Mouse (Mus musculus): ENCODE data around the gene Olfr358.
A peak's percentile ranks its signal among the peaks of the same experiment; 100 is the strongest.

Gene Olfr358

DNA sequence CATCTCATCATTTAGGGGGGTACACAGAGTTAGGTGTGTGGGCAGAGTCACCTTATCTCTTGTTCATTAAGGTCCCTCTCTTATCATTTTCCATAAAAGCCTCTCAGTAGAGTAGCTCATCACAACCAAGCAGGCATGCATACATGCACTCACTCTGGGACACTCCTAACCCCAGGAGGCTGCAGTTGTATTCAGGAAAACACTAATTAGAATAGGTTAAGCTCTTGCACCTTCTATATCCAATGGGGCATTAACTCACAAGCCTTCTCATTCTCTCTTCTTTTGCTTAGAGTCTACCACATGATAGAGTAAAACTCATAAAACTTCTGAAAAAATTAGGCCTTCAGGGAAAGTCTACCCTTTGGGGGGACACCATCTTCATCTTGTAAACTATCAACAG lies at the start of gene Olfr358:
Gene Olfr358, minus strand, starts transcription at position 101 of the 400 bp plus-strand sequence.
- no peak for DNase-seq (ENCODE audit: low read depth, low spot score)

DNA sequence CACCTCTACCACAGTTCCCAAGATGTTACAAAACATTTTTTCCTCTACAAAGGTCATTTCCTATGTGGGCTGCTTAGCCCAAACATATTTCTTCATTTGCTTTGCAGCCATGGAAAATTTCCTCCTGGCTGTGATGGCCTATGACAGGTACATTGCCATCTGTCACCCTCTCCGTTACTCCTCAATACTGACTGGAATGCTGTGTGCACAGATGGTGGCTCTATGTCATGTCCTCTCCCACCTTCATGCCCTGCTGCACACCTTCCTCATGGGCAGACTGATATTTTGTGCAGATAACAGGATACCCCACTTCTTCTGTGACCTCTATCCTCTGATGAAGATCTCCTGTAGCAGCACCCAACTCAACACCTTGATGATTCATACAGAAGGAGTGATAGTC lies 12.1 kb downstream of the Olfr358 start:
- DNase-seq (ENCODE audit: low read depth, low spot score) = peak; percentile 65

DNA sequence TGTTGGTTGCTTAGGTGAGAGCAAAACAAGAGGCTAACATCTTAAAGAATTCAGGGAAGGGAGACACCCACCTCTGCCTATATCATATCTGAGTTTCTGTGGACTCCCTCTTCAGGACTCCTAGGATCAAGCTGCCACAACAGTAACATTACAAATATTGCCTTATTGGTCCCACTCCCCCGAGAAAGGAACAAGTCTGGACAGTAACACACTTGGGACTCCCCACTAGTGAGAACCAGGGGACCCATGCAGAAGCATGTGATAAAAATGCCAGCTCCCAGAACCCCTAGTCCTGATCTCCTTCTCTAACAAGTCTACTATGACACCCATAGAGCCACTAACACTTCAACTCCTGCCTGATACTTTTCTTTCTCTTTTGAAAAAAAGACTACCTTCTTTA lies 15.6 kb downstream of the Olfr358 start, which contains the start of gene Olfr357:
Gene Olfr357, plus strand, starts transcription at position 301 of the 400 bp plus-strand sequence.
- no peak for DNase-seq (ENCODE audit: low read depth, low spot score)
